Mouse (Mus musculus): ENCODE results near the gene Fbxl18. TPM values are rescaled to one million over a fixed set of nuclear protein-coding genes. Genes with fewer than 3 reads are reported as not detected.

Fbxl18 gene
- polyA plus RNA-seq, 1 experiment from 2014 or later = 10.3 TPM

- H3K27me3 ChIP-seq (replicated peaks; ENCODE audit: control insufficient read depth, insufficient read depth, low read length) = no peaks in the 10 kb centered on the region
- no peak overlapping the region for H3K4me3 ChIP-seq (ENCODE audit: low read depth, low read length)
- WGBS = 92% methylated on average over 11 of the region's 11 CpGs
- no peaks in the 10 kb centered on the region for H3K9me3 ChIP-seq (ENCODE audit: control insufficient read depth, low read length)
- peaks cover 42% of the 10 kb centered on the region for H3K36me3 ChIP-seq (ENCODE audit: control insufficient read depth, insufficient read depth, low read length)
- DNase-seq (ENCODE audit: low spot score) = no peak
- H3K9ac ChIP-seq (ENCODE audit: low read length) = no peak overlapping the region
- no peak for ATAC-seq (replicated peaks; ENCODE audit: low FRiP score, low TSS enrichment, low read depth)
- no peak overlapping the region for H3K4me2 ChIP-seq (ENCODE audit: low read length)
- peaks cover 9% of the 10 kb centered on the region for H3K4me1 ChIP-seq (replicated peaks; ENCODE audit: control insufficient read depth, insufficient read depth, low read length)
- no peak overlapping the region for H3K27ac ChIP-seq (ENCODE audit: low read depth)
These were observed 12.8 kb downstream of the Fbxl18 start for GRCm38 (mm10) chr5:142882471-142882870.

DNA sequence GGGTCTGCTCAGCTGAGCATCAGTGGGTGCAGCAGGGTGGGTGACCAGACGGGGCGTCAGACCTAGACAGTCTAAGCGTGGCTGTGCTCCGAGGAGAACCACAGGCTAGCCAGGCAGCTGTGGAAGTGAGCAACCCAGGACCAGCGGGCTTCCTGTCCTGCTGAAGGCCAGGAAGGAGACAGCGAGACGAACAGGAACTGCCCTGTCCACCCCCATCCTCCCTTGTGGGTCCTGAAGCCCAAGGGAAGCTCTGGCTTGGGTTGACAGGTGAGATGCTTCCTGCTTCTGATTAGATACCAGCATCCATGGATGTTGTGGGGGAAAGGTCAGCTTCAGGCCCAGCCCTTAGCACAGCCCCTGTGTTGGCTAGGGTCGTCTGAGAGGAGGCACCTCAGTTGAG, 13.3 kb downstream of the Fbxl18 start:
- Histone ChIP-seq H3K9ac (ENCODE audit: low read length) (no peak overlapping the region), H3K4me3 (ENCODE audit: low read depth, low read length) (no peak overlapping the region), H3K9me3 (ENCODE audit: control insufficient read depth, low read length) (no peaks in the 10 kb centered on the region), H3K27me3 (replicated peaks; ENCODE audit: control insufficient read depth, insufficient read depth, low read length) (no peaks in the 10 kb centered on the region), H3K36me3 (ENCODE audit: control insufficient read depth, insufficient read depth, low read length) (peaks cover 41% of the 10 kb centered on the region), H3K4me2 (ENCODE audit: low read length) (no peak overlapping the region), H3K27ac (ENCODE audit: low read depth) (peak overlapping the region; percentile 55; the same call in 1 of the 2 replicates), H3K4me1 (replicated peaks; ENCODE audit: control insufficient read depth, insufficient read depth, low read length) (peaks cover 9% of the 10 kb centered on the region)
- 81% methylated on average over 8 of the region's 8 CpGs for WGBS
- ATAC-seq (replicated peaks; ENCODE audit: low FRiP score, low TSS enrichment, low read depth) (no peak), DNase-seq (ENCODE audit: low spot score) (no peak)

- Histone ChIP-seq H3K27ac (ENCODE audit: low read depth) (peak overlapping the region; percentile 55), H3K4me3 (ENCODE audit: low read depth, low read length) (no peak overlapping the region), H3K4me1 (replicated peaks; ENCODE audit: control insufficient read depth, insufficient read depth, low read length) (peaks cover 9% of the 10 kb centered on the region), H3K9me3 (ENCODE audit: control insufficient read depth, low read length) (no peaks in the 10 kb centered on the region), H3K36me3 (ENCODE audit: control insufficient read depth, insufficient read depth, low read length) (peaks cover 33% of the 10 kb centered on the region), H3K4me2 (ENCODE audit: low read length) (no peak overlapping the region), H3K27me3 (replicated peaks; ENCODE audit: control insufficient read depth, insufficient read depth, low read length) (no peaks in the 10 kb centered on the region), H3K9ac (ENCODE audit: low read length) (peak overlapping the region; percentile 14; the same call in 1 of the 2 replicates)
- DNase-seq (ENCODE audit: low spot score) (peak; percentile 58), ATAC-seq (replicated peaks; ENCODE audit: low FRiP score, low TSS enrichment, low read depth) (no peak)
- WGBS = 27% methylated on average over 13 of the region's 13 CpGs
These were observed 14.3 kb downstream of the Fbxl18 start for GRCm38 (mm10) chr5:142880806-142881516.

DNA sequence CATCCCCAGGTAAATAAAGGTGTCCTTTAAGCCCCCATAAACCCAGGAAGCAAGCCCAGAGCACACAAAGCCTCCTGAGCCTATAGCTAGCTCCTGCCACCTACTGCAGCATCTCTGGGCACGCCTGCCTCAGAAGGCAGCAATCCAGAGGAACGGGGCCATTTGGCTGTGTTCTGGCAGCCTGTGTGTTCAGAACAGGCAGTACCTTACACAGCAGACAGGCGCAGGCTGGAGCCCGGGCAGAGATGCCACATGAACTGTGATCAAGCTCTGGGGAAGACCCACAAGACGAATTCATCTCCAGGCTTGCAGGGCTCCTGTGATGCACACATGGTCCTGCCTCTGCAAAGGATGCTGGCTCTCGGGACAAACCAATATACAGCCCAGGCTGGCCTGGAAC, 15.0 kb downstream of the Fbxl18 start:
- ATAC-seq (replicated peaks; ENCODE audit: low FRiP score, low TSS enrichment, low read depth) (no peak), DNase-seq (ENCODE audit: low spot score) (no peak)
- no peak overlapping the region for H3K4me3 ChIP-seq (ENCODE audit: low read depth, low read length)
- peaks cover 33% of the 10 kb centered on the region for H3K36me3 ChIP-seq (ENCODE audit: control insufficient read depth, insufficient read depth, low read length)
- H3K27me3 ChIP-seq (replicated peaks; ENCODE audit: control insufficient read depth, insufficient read depth, low read length) = no peaks in the 10 kb centered on the region
- no peak overlapping the region for H3K4me2 ChIP-seq (ENCODE audit: low read length)
- 75% methylated on average over 6 of the region's 6 CpGs for WGBS
- peak overlapping the region; percentile 55; the same call in 1 of the 2 replicates for H3K27ac ChIP-seq (ENCODE audit: low read depth)
- no peaks in the 10 kb centered on the region for H3K9me3 ChIP-seq (ENCODE audit: control insufficient read depth, low read length)
- peaks cover 9% of the 10 kb centered on the region for H3K4me1 ChIP-seq (replicated peaks; ENCODE audit: control insufficient read depth, insufficient read depth, low read length)
- no peak overlapping the region for H3K9ac ChIP-seq (ENCODE audit: low read length)

- no peak overlapping the region for H3K9ac ChIP-seq (ENCODE audit: low read length)
- no peaks in the 10 kb centered on the region for H3K9me3 ChIP-seq (ENCODE audit: control insufficient read depth, low read length)
- ATAC-seq (replicated peaks; ENCODE audit: low FRiP score, low TSS enrichment, low read depth) (peak; percentile 78), DNase-seq (ENCODE audit: low spot score) (peak; percentile 87)
- no peak overlapping the region for H3K4me3 ChIP-seq (ENCODE audit: low read depth, low read length)
- 69% methylated on average over 8 of the region's 8 CpGs for WGBS
- H3K4me1 ChIP-seq (replicated peaks; ENCODE audit: control insufficient read depth, insufficient read depth, low read length) = peaks cover 9% of the 10 kb centered on the region
- H3K36me3 ChIP-seq (ENCODE audit: control insufficient read depth, insufficient read depth, low read length) = peaks cover 28% of the 10 kb centered on the region
- no peak overlapping the region for H3K4me2 ChIP-seq (ENCODE audit: low read length)
- H3K27ac ChIP-seq (ENCODE audit: low read depth) = no peak overlapping the region
- H3K27me3 ChIP-seq (replicated peaks; ENCODE audit: control insufficient read depth, insufficient read depth, low read length) = no peaks in the 10 kb centered on the region
These were observed 15.7 kb downstream of the Fbxl18 start for GRCm38 (mm10) chr5:142879318-142880175.

GRCm38 (mm10) chr5:142878570-142878969, 16.7 kb downstream of the Fbxl18 start:
- no peak for DNase-seq (ENCODE audit: low spot score)
- WGBS = 81% methylated on average over 15 of the region's 15 CpGs

GRCm38 (mm10) chr5:142877337-142878280, 17.6 kb downstream of the Fbxl18 start:
- Histone ChIP-seq H3K36me3 (ENCODE audit: control insufficient read depth, insufficient read depth, low read length) (peaks cover 20% of the 10 kb centered on the region), H3K9ac (ENCODE audit: low read length) (no peak overlapping the region), H3K4me1 (replicated peaks; ENCODE audit: control insufficient read depth, insufficient read depth, low read length) (peaks cover 9% of the 10 kb centered on the region), H3K4me2 (ENCODE audit: low read length) (no peak overlapping the region), H3K9me3 (ENCODE audit: control insufficient read depth, low read length) (no peaks in the 10 kb centered on the region), H3K27ac (ENCODE audit: low read depth) (no peak overlapping the region), H3K4me3 (ENCODE audit: low read depth, low read length) (no peak overlapping the region), H3K27me3 (replicated peaks; ENCODE audit: control insufficient read depth, insufficient read depth, low read length) (no peaks in the 10 kb centered on the region)
- ATAC-seq (replicated peaks; ENCODE audit: low FRiP score, low TSS enrichment, low read depth) = peak; percentile 40
- WGBS = 33% methylated on average over 11 of the region's 11 CpGs
- DNase-seq (ENCODE audit: low spot score) = peak; percentile 96

More at GRCm38 (mm10) chr5:142878570-142878969, 16.7 kb downstream of the Fbxl18 start:
- no peaks in the 10 kb centered on the region for H3K9me3 ChIP-seq (ENCODE audit: control insufficient read depth, low read length)
- no peak overlapping the region for H3K9ac ChIP-seq (ENCODE audit: low read length)
- peaks cover 9% of the 10 kb centered on the region for H3K4me1 ChIP-seq (replicated peaks; ENCODE audit: control insufficient read depth, insufficient read depth, low read length)
- H3K36me3 ChIP-seq (ENCODE audit: control insufficient read depth, insufficient read depth, low read length) = peaks cover 22% of the 10 kb centered on the region
- H3K27ac ChIP-seq (ENCODE audit: low read depth) = no peak overlapping the region
- no peaks in the 10 kb centered on the region for H3K27me3 ChIP-seq (replicated peaks; ENCODE audit: control insufficient read depth, insufficient read depth, low read length)
- no peak overlapping the region for H3K4me3 ChIP-seq (ENCODE audit: low read depth, low read length)
- no peak overlapping the region for H3K4me2 ChIP-seq (ENCODE audit: low read length)
- ATAC-seq (replicated peaks; ENCODE audit: low FRiP score, low TSS enrichment, low read depth) = no peak

DNA sequence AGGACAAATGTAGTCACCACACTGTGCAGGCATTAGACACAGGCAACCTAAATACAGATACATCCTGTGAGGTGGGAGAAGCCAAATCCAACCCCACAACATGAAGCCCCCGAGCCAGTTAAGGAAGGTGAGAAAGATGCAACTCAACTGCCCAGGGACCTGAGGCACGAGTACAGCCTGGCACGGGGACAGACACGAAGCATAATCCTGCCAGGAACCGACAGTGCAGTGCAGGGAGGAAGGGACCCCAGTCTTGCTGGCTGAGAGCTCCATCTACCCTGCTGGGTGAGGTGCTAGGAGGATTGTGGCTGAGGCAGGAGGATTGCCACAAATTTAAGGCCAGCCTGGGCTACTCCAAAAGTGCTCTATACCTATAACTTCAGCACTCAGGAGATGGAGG, 18.3 kb downstream of the Fbxl18 start:
- Histone ChIP-seq H3K4me1 (replicated peaks; ENCODE audit: control insufficient read depth, insufficient read depth, low read length) (peaks cover 9% of the 10 kb centered on the region), H3K27me3 (replicated peaks; ENCODE audit: control insufficient read depth, insufficient read depth, low read length) (no peaks in the 10 kb centered on the region), H3K9me3 (ENCODE audit: control insufficient read depth, low read length) (no peaks in the 10 kb centered on the region), H3K36me3 (ENCODE audit: control insufficient read depth, insufficient read depth, low read length) (peaks cover 20% of the 10 kb centered on the region), H3K27ac (ENCODE audit: low read depth) (no peak overlapping the region), H3K4me2 (ENCODE audit: low read length) (no peak overlapping the region), H3K9ac (ENCODE audit: low read length) (no peak overlapping the region), H3K4me3 (ENCODE audit: low read depth, low read length) (no peak overlapping the region)
- WGBS = 90% methylated on average over 5 of the region's 5 CpGs
- no peak for ATAC-seq (replicated peaks; ENCODE audit: low FRiP score, low TSS enrichment, low read depth)
- no peak for DNase-seq (ENCODE audit: low spot score)

Data from intestine, embryonic 14.5 days (tissue).